ENCODE assay signal across 8 mouse cellular contexts in the genomic region with DNA sequence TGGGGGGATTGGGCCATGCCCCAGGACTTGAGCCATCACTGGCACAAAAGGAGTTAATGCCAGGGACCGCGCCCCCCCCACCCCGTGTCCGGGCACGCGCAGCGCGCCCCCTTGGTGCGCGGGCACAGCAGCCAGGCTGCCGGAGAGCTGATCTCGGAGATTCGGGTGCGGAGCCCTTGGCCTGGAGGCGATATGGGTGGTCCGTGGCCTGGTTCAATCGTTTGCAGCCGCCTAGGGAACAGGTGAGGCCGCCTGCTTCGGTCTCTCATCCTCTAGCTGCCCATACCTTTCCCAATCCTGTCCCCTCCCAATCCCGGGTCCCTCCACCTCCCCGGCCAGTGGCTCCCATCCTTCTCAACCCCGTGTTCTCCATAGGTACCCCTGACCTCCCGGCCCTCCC. TPM values are rescaled to one million over a fixed set of nuclear protein-coding genes. Genes with fewer than 3 reads are reported as not detected.
DNase-seq lines count a peak whose midpoint lies in the region; ATAC-seq and TF ChIP-seq lines count a peak whose summit lies in the region.

Nlgn3 (plus strand) TSS at position 114 of the 400 bp plus-strand sequence.

- ATAC-seq in forebrain, embryonic 15.5 days (replicated peaks): peak; percentile 47
- ATAC-seq in midbrain, postnatal 0 days (ENCODE audit: low FRiP score): 0 out of 2 replicates have a peak, but pooled peaks have one; percentile 27

- no peaks in the 10 kb centered on the region for H3K27me3 ChIP-seq in forebrain, embryonic 15.5 days
- no peaks in the 10 kb centered on the region for H3K27me3 ChIP-seq in midbrain, postnatal 0 days (ENCODE audit: insufficient read depth, low read length)

- DNase-seq in layer of hippocampus, adult 11-12 months (ENCODE audit: low spot score): peak; percentile 39
- DNase-seq in layer of hippocampus, adult 9-10 months (ENCODE audit: low spot score): no peak
- peak; percentile 68 for DNase-seq in cerebellum, adult 11-12 months
- peak in 1 of 2 experiments; percentile 61 for DNase-seq in left cerebral cortex, postnatal 14 days (ENCODE audit: low spot score in 2 of 2)
- DNase-seq in midbrain, postnatal 0 days (ENCODE audit: low spot score): peak; percentile 53
- DNase-seq in B cell, adult 2 months: no peak
- no peak for DNase-seq in urinary bladder, adult 2 months (ENCODE audit: low spot score)

- peaks cover 30% of the 10 kb centered on the region for H3K4me1 ChIP-seq in forebrain, embryonic 15.5 days
- no peaks in the 10 kb centered on the region for H3K4me1 ChIP-seq in midbrain, postnatal 0 days (ENCODE audit: insufficient read depth, low read length)

- no peak for TF ChIP-seq CTCF in midbrain, postnatal 0 days (IDR thresholded peaks at IDR 0.05)

- peak within 1 kb of the TSS; percentile 88 for H3K27ac ChIP-seq in forebrain, embryonic 15.5 days (replicated peaks)
- peak within 1 kb of the TSS; percentile 77 for H3K27ac ChIP-seq in midbrain, postnatal 0 days (ENCODE audit: low read depth, low read length)

- H3K9ac ChIP-seq in forebrain, embryonic 15.5 days (replicated peaks): peak within 1 kb of the TSS; percentile 64
- H3K9ac ChIP-seq in midbrain, postnatal 0 days (replicated peaks; ENCODE audit: low read length, poor library complexity, severe bottlenecking): peak within 1 kb of the TSS; percentile 77

- H3K9me3 ChIP-seq in forebrain, embryonic 15.5 days: no peaks in the 10 kb centered on the region
- no peaks in the 10 kb centered on the region for H3K9me3 ChIP-seq in midbrain, postnatal 0 days (ENCODE audit: low read length)

- intact Hi-C loops in left cerebral cortex, postnatal 14 days (cut with DNase I): no loop called here

- peak within 1 kb of the TSS; percentile 46 for H3K4me2 ChIP-seq in forebrain, embryonic 15.5 days (replicated peaks)
- H3K4me2 ChIP-seq in midbrain, postnatal 0 days (ENCODE audit: low read depth, low read length, poor library complexity, severe bottlenecking): peak within 1 kb of the TSS; percentile 60

- WGBS in forebrain, embryonic 15.5 days: 11% methylated on average over 20 of the region's 24 CpGs
- WGBS in midbrain, postnatal 0 days: 37% methylated on average over 16 of the region's 24 CpGs

- peak within 1 kb of the TSS; percentile 55 for H3K4me3 ChIP-seq in forebrain, embryonic 15.5 days
- H3K4me3 ChIP-seq in midbrain, postnatal 0 days (ENCODE audit: low read depth, low read length): peak within 1 kb of the TSS; percentile 50

- peaks cover 5% of the 10 kb centered on the region; the same call in 1 of the 2 replicates for H3K36me3 ChIP-seq in forebrain, embryonic 15.5 days
- peaks cover 4% of the 10 kb centered on the region; the same call in 1 of the 2 replicates for H3K36me3 ChIP-seq in midbrain, postnatal 0 days (ENCODE audit: insufficient read depth, low read length)

RNA-seq across cellular contexts. Expression of gene Nlgn3, which starts in this region (rescaled TPM):
- polyA plus RNA-seq in forebrain, embryonic 15.5 days (2015; fragmentation: Nextera tagmentation; extraction: Ambion mirVana): 53.6 and 55.8 TPM in 2 replicates
- total RNA-seq in left cerebral cortex, postnatal 14 days (2021): 100 to 1,000 TPM; 220 to 223 TPM
- total RNA-seq in midbrain, postnatal 0 days (2014; rRNA removed): 188 and 189 TPM in 2 replicates
- 82.3 and 84.6 TPM in 2 replicates for polyA plus RNA-seq in midbrain, postnatal 0 days (2015; fragmentation: Nextera tagmentation; extraction: Ambion mirVana)
- polyA plus RNA-seq in urinary bladder, adult 2 months (2012; rRNA removed): 1.9 and 2.2 TPM in 2 replicates

Comparison
In these comparisons a context has a peak if more than half of its experiments do, and no peak if none do; other contexts are left out.
1. RNA of gene Nlgn3 (polyA plus RNA-seq): 82.3 to 84.6 TPM in midbrain, postnatal 0 days and 53.6 to 55.8 TPM in forebrain, embryonic 15.5 days; 1.9 to 2.2 TPM in urinary bladder, adult 2 months; every median in the first group is over 10 times any median in the second.
2. DNase-seq: peak in layer of hippocampus, adult 11-12 months (single experiment), cerebellum, adult 11-12 months (single experiment) and midbrain, postnatal 0 days (single experiment); none in layer of hippocampus, adult 9-10 months (single experiment), B cell, adult 2 months (0 of 2) and urinary bladder, adult 2 months (single experiment).